Mouse (Mus musculus) embryonic facial prominence, embryonic 14.5 days (tissue): ENCODE measurements around the gene Trak1. TPM values are rescaled to one million over a fixed set of nuclear protein-coding genes. Genes with fewer than 3 reads are reported as not detected.
"Not testable (repeated sequence)": the region's sequence is repeated elsewhere in the genome, so short reads cannot be mapped to it uniquely, and the experiment has no call there.

Experiments used
- ATAC-seq: fragments of 200-750 bp; cut with Nextera tagmentation; 2 replicates; pipeline ENCODE4 v1.8.0; 2017; ENCODE audit warnings: low read depth, moderate number of reproducible peaks, moderate TSS enrichment
- DNase-seq: peaks from one replicate; pipeline ENCODE4 v3.0.0-alpha.2; 2015; ENCODE audit warnings: low spot score
- H3K27ac ChIP-seq: fragments of 300-500 bp; sonication (generic); replicated peaks from 2 replicates; pipeline ENCODE4 v1.5.1; 2014; ENCODE audit warnings: low read depth, mild to moderate bottlenecking, low read length, moderate library complexity
- H3K27me3 ChIP-seq: fragments of 300-500 bp; sonication (generic); replicated peaks from 2 replicates; pipeline ENCODE4 v1.6.1; 2014; ENCODE audit warnings: low read length; ENCODE audit not compliant: control insufficient read depth, insufficient read depth
- H3K36me3 ChIP-seq: fragments of 300-500 bp; sonication (generic); 2 replicates; pipeline ENCODE4 v1.6.1; 2014; ENCODE audit warnings: low read length, mixed read lengths; ENCODE audit not compliant: control insufficient read depth, insufficient read depth
- H3K4me1 ChIP-seq: fragments of 300-500 bp; sonication (generic); 2 replicates; pipeline ENCODE4 v1.6.1; 2014; ENCODE audit warnings: antibody characterized with exemption, low read length; ENCODE audit not compliant: control insufficient read depth, insufficient read depth
- H3K4me2 ChIP-seq: fragments of 300-500 bp; sonication (generic); 2 replicates; pipeline ENCODE4 v1.6.1; 2014; ENCODE audit warnings: low read depth, mild to moderate bottlenecking, low read length, moderate library complexity, mixed read lengths
- H3K4me3 ChIP-seq: fragments of 300-500 bp; sonication (generic); 2 replicates; pipeline ENCODE4 v1.5.1; 2014; ENCODE audit warnings: low read depth, mild to moderate bottlenecking, low read length
- H3K9ac ChIP-seq: fragments of 300-500 bp; sonication (generic); 2 replicates; pipeline ENCODE4 v1.6.1; 2014; ENCODE audit warnings: low read depth, mild to moderate bottlenecking, low read length, moderate library complexity, mixed read lengths
- H3K9me3 ChIP-seq: fragments of 300-500 bp; sonication (generic); 2 replicates; pipeline ENCODE4 v1.6.1; 2016; ENCODE audit warnings: low read length; ENCODE audit not compliant: control insufficient read depth
- WGBS: fragments of 180-500 bp; shearing (Covaris S2); extraction: QIAGEN DNeasy Blood & Tissue Kit; methylation state at CpG from one replicate; pipeline ENCODE4 v1.1.7; 2014; 5-methylcytosine and 5-hydroxymethylcytosine counted together
- polyA plus RNA-seq: library from polyadenylated mRNA; unstranded; fragments of >200 nt; fragmentation: Nextera tagmentation; extraction: Ambion mirVana; gene quantifications from 2 replicates; pipeline ENCODE4 v1.2.1, GENCODE M21; 2014

The Trak1 gene
- polyA plus RNA-seq, 1 experiment from 2014 or later: 28.3 TPM

GRCm38 (mm10) chr9:121320433-121320832, 23.1 kb downstream of the Trak1 start:
- WGBS: 62% methylated on average over 2 of the region's 2 CpGs
- no peak overlapping the region for H3K4me3 ChIP-seq
- H3K9ac ChIP-seq: no peak overlapping the region
- peaks cover 7% of the 10 kb centered on the region; the same call in 1 of the 2 replicates for H3K4me1 ChIP-seq
- H3K36me3 ChIP-seq: 0 out of 2 replicates have a peak, but pooled peaks cover 7% of the 10 kb centered on the region
- DNase-seq: no peak
- H3K9me3 ChIP-seq: 0 out of 2 replicates have a peak, but pooled peaks cover 3% of the 10 kb centered on the region
- ATAC-seq: no peak
- no peak overlapping the region for H3K27ac ChIP-seq
- H3K4me2 ChIP-seq: no peak overlapping the region
- H3K27me3 ChIP-seq: no peaks in the 10 kb centered on the region

- Histone ChIP-seq H3K4me2 (no peak overlapping the region), H3K4me1 (peaks cover 7% of the 10 kb centered on the region; the same call in 1 of the 2 replicates), H3K9ac (no peak overlapping the region), H3K27ac (no peak overlapping the region), H3K4me3 (no peak overlapping the region), H3K9me3 (0 out of 2 replicates have a peak, but pooled peaks cover 3% of the 10 kb centered on the region), H3K36me3 (0 out of 2 replicates have a peak, but pooled peaks cover 7% of the 10 kb centered on the region), H3K27me3 (no peaks in the 10 kb centered on the region)
- no peak for DNase-seq
- no peak for ATAC-seq
- 80% methylated on average over 2 of the region's 2 CpGs for WGBS
Observed at GRCm38 (mm10) chr9:121321118-121321517, 23.8 kb downstream of the Trak1 start.

- 98% methylated on average over 14 of the region's 14 CpGs for WGBS
- Histone ChIP-seq H3K27me3 (no peaks in the 10 kb centered on the region), H3K4me2 (no peak overlapping the region), H3K4me3 (no peak overlapping the region), H3K36me3 (0 out of 2 replicates have a peak, but pooled peaks cover 7% of the 10 kb centered on the region), H3K27ac (no peak overlapping the region), H3K4me1 (peaks cover 2% of the 10 kb centered on the region; the same call in 1 of the 2 replicates), H3K9me3 (0 out of 2 replicates have a peak, but pooled peaks cover 3% of the 10 kb centered on the region), H3K9ac (no peak overlapping the region)
- DNase-seq: no peak
- no peak for ATAC-seq
Observed at GRCm38 (mm10) chr9:121322034-121322433, 24.7 kb downstream of the Trak1 start.

- not testable (repeated sequence) for H3K36me3 ChIP-seq, H3K27ac ChIP-seq, H3K4me2 ChIP-seq, DNase-seq, H3K9me3 ChIP-seq, ATAC-seq, H3K9ac ChIP-seq, H3K27me3 ChIP-seq, H3K4me3 ChIP-seq
- peaks cover 21% of the 10 kb centered on the region for H3K4me1 ChIP-seq
- 90% methylated on average over 16 of the region's 21 CpGs for WGBS
Observed at GRCm38 (mm10) chr9:121328342-121328741, 31.0 kb downstream of the Trak1 start.

- ATAC-seq (no peak), DNase-seq (no peak)
- H3K36me3 ChIP-seq: no peaks in the 10 kb centered on the region
- H3K27me3 ChIP-seq: no peaks in the 10 kb centered on the region
- no peak overlapping the region for H3K4me3 ChIP-seq
- H3K4me1 ChIP-seq: peaks cover 22% of the 10 kb centered on the region
- no peak overlapping the region for H3K4me2 ChIP-seq
- H3K9me3 ChIP-seq: no peaks in the 10 kb centered on the region
- no peak overlapping the region for H3K9ac ChIP-seq
- WGBS: 70% methylated on average over 8 of the region's 8 CpGs
- H3K27ac ChIP-seq: no peak overlapping the region
Observed at GRCm38 (mm10) chr9:121329181-121329580, 31.9 kb downstream of the Trak1 start.

- ATAC-seq (no peak), DNase-seq (no peak)
- H3K36me3 ChIP-seq: no peaks in the 10 kb centered on the region
- no peaks in the 10 kb centered on the region for H3K9me3 ChIP-seq
- no peak overlapping the region for H3K4me3 ChIP-seq
- H3K4me1 ChIP-seq: peaks cover 29% of the 10 kb centered on the region
- H3K4me2 ChIP-seq: no peak overlapping the region
- H3K27me3 ChIP-seq: no peaks in the 10 kb centered on the region
- H3K9ac ChIP-seq: no peak overlapping the region
- 89% methylated on average over 5 of the region's 5 CpGs for WGBS
- no peak overlapping the region for H3K27ac ChIP-seq
Observed at GRCm38 (mm10) chr9:121330065-121330464, 32.8 kb downstream of the Trak1 start.

- Histone ChIP-seq H3K9me3 (no peaks in the 10 kb centered on the region), H3K4me2 (no peak overlapping the region), H3K36me3 (no peaks in the 10 kb centered on the region), H3K27ac (peak overlapping the region; percentile 89), H3K9ac (peak overlapping the region; percentile 5; the same call in 1 of the 2 replicates), H3K4me3 (no peak overlapping the region), H3K27me3 (no peaks in the 10 kb centered on the region), H3K4me1 (peaks cover 41% of the 10 kb centered on the region)
- ATAC-seq (no peak; the same call in 1 of the 2 replicates), DNase-seq (no peak)
- 22% methylated on average over 5 of the region's 5 CpGs for WGBS
Observed at GRCm38 (mm10) chr9:121331438-121331837, 34.1 kb downstream of the Trak1 start.

- Histone ChIP-seq H3K4me1 (peaks cover 46% of the 10 kb centered on the region), H3K27me3 (no peaks in the 10 kb centered on the region), H3K36me3 (no peaks in the 10 kb centered on the region), H3K27ac (peak overlapping the region; percentile 89), H3K4me2 (peak overlapping the region; percentile 18), H3K9me3 (no peaks in the 10 kb centered on the region), H3K9ac (peak overlapping the region; percentile 5; the same call in 1 of the 2 replicates), H3K4me3 (no peak overlapping the region)
- DNase-seq (peak; percentile 94), ATAC-seq (peak; percentile 87)
- 0% methylated on average over 8 of the region's 8 CpGs for WGBS
Observed at GRCm38 (mm10) chr9:121331878-121332630, 34.8 kb downstream of the Trak1 start.
